Mouse (Mus musculus) CH12.LX (cell line): ENCODE measurements at regions not wholly inside any gene's neighbourhood (a gene's known extent, or its start where the extent isn't known, plus 50 kb on each side); places are given as distances from the start of the nearest gene placed in this dataset.

Experiments used
- DNase-seq: peaks from one replicate; pipeline ENCODE4 v3.0.0-alpha.2; 2013; ENCODE audit errors: extremely low read depth
- H3K27ac ChIP-seq: 2 replicates; pipeline ENCODE4 v1.5.1; 2012; ENCODE audit warnings: low read depth, mild to moderate bottlenecking, control low read depth, moderate library complexity; ENCODE audit not compliant: insufficient read depth
- H3K27me3 ChIP-seq: replicated peaks from 2 replicates; pipeline ENCODE3; 2012; ENCODE audit warnings: inconsistent platforms
- H3K36me3 ChIP-seq, 2 experiments: replicated peaks in 1 of 2; 2 replicates each; pipeline versions ENCODE3 to v1.6.1; 2012; ENCODE audit warnings: inconsistent platforms in 1 of 2, low read length in 1 of 2, mild to moderate bottlenecking in 1 of 2, mixed read lengths in 1 of 2, moderate library complexity in 1 of 2; ENCODE audit not compliant: control insufficient read depth in 1 of 2, insufficient read depth in 1 of 2
- H3K4me1 ChIP-seq, 2 experiments: 2 replicates each; pipeline ENCODE4 v1.6.1; 2012; ENCODE audit warnings: inconsistent platforms in 1 of 2, moderate library complexity in 1 of 2; ENCODE audit not compliant: insufficient read depth in 2 of 2, control insufficient read depth in 1 of 2
- H3K4me2 ChIP-seq: 2 replicates; pipeline ENCODE4 v1.6.1; 2012; ENCODE audit warnings: low read depth, mild to moderate bottlenecking, control low read depth; ENCODE audit not compliant: poor library complexity, insufficient read depth, severe bottlenecking
- H3K4me3 ChIP-seq, 3 experiments: fragments of 150-350 bp in 1 of 3; sonication (generic) in 1 of 3; replicated peaks in 1 of 3; 2 replicates each; pipeline versions ENCODE3 to v1.5.1; 2011 to 2012; ENCODE audit warnings: low read depth in 2 of 3, low read length in 2 of 3, mild to moderate bottlenecking in 2 of 3, moderate library complexity in 2 of 3, control low read depth in 1 of 3, improper control_type of control experiment in 1 of 3, inconsistent platforms in 1 of 3, mixed read lengths in 1 of 3; ENCODE audit not compliant: poor library complexity in 1 of 3
- H3K79me2 ChIP-seq: replicated peaks from 2 replicates; pipeline ENCODE4 v1.6.1; 2012; ENCODE audit warnings: mild to moderate bottlenecking, moderate library complexity; ENCODE audit not compliant: control insufficient read depth, poor library complexity, insufficient read depth, severe bottlenecking; ENCODE audit errors: extremely low read depth
- H3K9ac ChIP-seq: 2 replicates; pipeline ENCODE4 v1.6.1; 2012; ENCODE audit warnings: low read depth, mild to moderate bottlenecking, control low read depth, moderate library complexity; ENCODE audit not compliant: insufficient read depth
- H3K9me3 ChIP-seq: replicated peaks from 2 replicates; pipeline ENCODE3; 2012; ENCODE audit warnings: low read length, inconsistent platforms, mixed read lengths
- E2F4 ChIP-seq: IDR thresholded peaks from 2 replicates; pipeline ENCODE4 v1.6.1; 2011; ENCODE audit warnings: low read depth, low read length, improper control_type of control experiment; ENCODE audit not compliant: insufficient replicate concordance
- ELF1 ChIP-seq: IDR thresholded peaks from 2 replicates; pipeline ENCODE4 v1.6.1; 2014; ENCODE audit warnings: low read depth, mild to moderate bottlenecking, inconsistent platforms, low read length, improper control_type of control experiment
- EP300 ChIP-seq: IDR thresholded peaks from 2 replicates; pipeline ENCODE4 v1.6.1; 2011; ENCODE audit warnings: low read length, improper control_type of control experiment
- ETS1 ChIP-seq: conservative IDR thresholded peaks from 2 replicates; pipeline ENCODE4 v1.6.1; 2012; ENCODE audit warnings: low read depth, mild to moderate bottlenecking, inconsistent platforms, low read length, improper control_type of control experiment, moderate library complexity
- GABPA ChIP-seq: IDR thresholded peaks from 2 replicates; pipeline ENCODE4 v1.6.1; 2012; ENCODE audit warnings: low read depth, low read length, improper control_type of control experiment, inconsistent platforms; ENCODE audit not compliant: insufficient replicate concordance
- JUND ChIP-seq: conservative IDR thresholded peaks from 2 replicates; pipeline ENCODE4 v1.6.1; 2011; ENCODE audit warnings: low read depth, low read length, improper control_type of control experiment
- KAT2A ChIP-seq: IDR thresholded peaks from 2 replicates; pipeline ENCODE4 v1.6.1; 2012; ENCODE audit warnings: low read length, improper control_type of control experiment, inconsistent platforms; ENCODE audit not compliant: insufficient replicate concordance
- MAZ ChIP-seq: IDR thresholded peaks from 2 replicates; pipeline ENCODE4 v1.6.1; 2012; ENCODE audit warnings: low read depth, mild to moderate bottlenecking, inconsistent platforms, low read length, improper control_type of control experiment, moderate library complexity
- MEF2A ChIP-seq: IDR thresholded peaks from 2 replicates; pipeline ENCODE4 v1.6.1; 2014; ENCODE audit warnings: low read depth, mild to moderate bottlenecking, inconsistent platforms, low read length, improper control_type of control experiment, borderline replicate concordance
- MXI1 ChIP-seq: IDR thresholded peaks from 2 replicates; pipeline ENCODE4 v1.6.1; 2011; ENCODE audit warnings: mild to moderate bottlenecking, low read depth, low read length, improper control_type of control experiment
- MYC ChIP-seq: IDR thresholded peaks from 2 replicates; pipeline ENCODE4 v1.6.1; 2011; ENCODE audit warnings: low read depth, mild to moderate bottlenecking, improper control_type of control experiment, low read length
- NELFE ChIP-seq: IDR thresholded peaks from 2 replicates; pipeline ENCODE4 v1.6.1; 2011; ENCODE audit warnings: low read depth, low read length, improper control_type of control experiment
- POLR2A ChIP-seq: IDR thresholded peaks from 2 replicates; pipeline ENCODE4 v1.6.1; 2011; ENCODE audit warnings: low read depth, mild to moderate bottlenecking, improper control_type of control experiment, low read length
- POLR2AphosphoS2 ChIP-seq: IDR thresholded peaks from 2 replicates; pipeline ENCODE4 v1.6.1; 2011; ENCODE audit warnings: low read depth, low read length, improper control_type of control experiment
- RAD21 ChIP-seq: IDR thresholded peaks from 2 replicates; pipeline ENCODE4 v1.6.1; 2011; ENCODE audit warnings: low read depth, mild to moderate bottlenecking, low read length, improper control_type of control experiment, moderate library complexity
- RCOR1 ChIP-seq: conservative IDR thresholded peaks from 2 replicates; pipeline ENCODE4 v1.6.1; 2012; ENCODE audit warnings: low read depth, mild to moderate bottlenecking, inconsistent platforms, low read length, improper control_type of control experiment
- SMC3 ChIP-seq: IDR thresholded peaks from 2 replicates; pipeline ENCODE4 v1.6.1; 2011; ENCODE audit warnings: low read depth, low read length, improper control_type of control experiment
- USF2 ChIP-seq: conservative IDR thresholded peaks from 2 replicates; pipeline ENCODE4 v1.6.1; 2011; ENCODE audit warnings: low read depth, low read length, improper control_type of control experiment
- ZC3H11A ChIP-seq: IDR thresholded peaks from 2 replicates; pipeline ENCODE4 v1.6.1; 2012; ENCODE audit warnings: low read depth, mild to moderate bottlenecking, inconsistent platforms, low read length, improper control_type of control experiment
- ZNF384 ChIP-seq: IDR thresholded peaks from 2 replicates; pipeline ENCODE4 v1.6.1; 2012; ENCODE audit warnings: low read depth, low read length, improper control_type of control experiment, inconsistent platforms
- dilution Hi-C: fragments of 300-500 bp; cut with MboI; formaldehyde crosslinking; loops from 2 replicates; pipeline ENCODE4 v1.14.3; 2020; ENCODE audit warnings: low sequenced_read_pairs; ENCODE audit not compliant: extremely low pct_unique_long_range_greater_than_20kb, extremely low pct_ligation_motif_present
- in situ Hi-C: fragments of 300-500 bp; cut with MboI; formaldehyde crosslinking; loops from 3 replicates; pipeline ENCODE4 v1.14.3; 2019; ENCODE audit warnings: low sequenced_read_pairs, low pct_ligation_motif_present, low pct_unique_long_range_greater_than_20kb, mixed read lengths

GRCm38 (mm10) chrX:70953022-70953421 lies 97.0 kb upstream of the Mamld1 start:
- Histone ChIP-seq H3K79me2 (no peaks in the 10 kb centered on the region), H3K4me3 (no peak overlapping the region), H3K9ac (no peak overlapping the region), H3K4me1 (no peaks in the 10 kb centered on the region), H3K4me2 (no peak overlapping the region), H3K36me3 (no peaks in the 10 kb centered on the region), H3K27ac (no peak overlapping the region), H3K27me3 (no peaks in the 10 kb centered on the region), H3K9me3 (no peaks in the 10 kb centered on the region)
- no peak for DNase-seq
- in situ Hi-C loops (no loop called here), dilution Hi-C loops (no loop called here)
- TF ChIP-seq E2F4, result no peak
- TF ChIP-seq GABPA, result no peak
- no peak for TF ChIP-seq JUND
- TF ChIP-seq EP300, result no peak
- no peak for TF ChIP-seq ZC3H11A
- no peak for TF ChIP-seq MAZ
- no peak for TF ChIP-seq POLR2A
- TF ChIP-seq MXI1, result no peak
- TF ChIP-seq MEF2A, result no peak
- no peak for TF ChIP-seq RCOR1
- no peak for TF ChIP-seq SMC3
- TF ChIP-seq RAD21, result no peak
- no peak for TF ChIP-seq USF2
- TF ChIP-seq NELFE, result no peak
- no peak for TF ChIP-seq POLR2AphosphoS2
- TF ChIP-seq MYC, result no peak
- TF ChIP-seq KAT2A, result no peak
- no peak for TF ChIP-seq ETS1
- no peak for TF ChIP-seq ELF1
- no peak for TF ChIP-seq ZNF384
